Mouse (Mus musculus) liver, embryonic 16.5 days (tissue): Measurements from ENCODE around the gene Arhgef17. TPM values are rescaled to one million over a fixed set of nuclear protein-coding genes. Genes with fewer than 3 reads are reported as not detected.

ENCODE experiments used
- ATAC-seq: fragments of 200-750 bp; cut with Nextera tagmentation; 2 replicates; pipeline ENCODE4 v1.8.0; 2017; ENCODE audit warnings: low read depth, mild to moderate bottlenecking, moderate number of reproducible peaks, moderate library complexity
- H3K27ac ChIP-seq: fragments of 300-500 bp; sonication (generic); 2 replicates; pipeline ENCODE4 v1.5.1; 2014; ENCODE audit warnings: mild to moderate bottlenecking, low read length
- H3K27me3 ChIP-seq: fragments of 300-500 bp; sonication (generic); 2 replicates; pipeline ENCODE4 v1.6.1; 2014; ENCODE audit warnings: low read depth, low read length, mixed read lengths; ENCODE audit not compliant: control insufficient read depth, insufficient read depth
- H3K36me3 ChIP-seq: fragments of 300-500 bp; sonication (generic); 2 replicates; pipeline ENCODE4 v1.6.1; 2014; ENCODE audit warnings: mild to moderate bottlenecking; ENCODE audit not compliant: control insufficient read depth, insufficient read depth
- H3K4me1 ChIP-seq: fragments of 300-500 bp; sonication (generic); 2 replicates; pipeline ENCODE4 v1.6.1; 2014; ENCODE audit warnings: low read depth, low read length, mixed read lengths; ENCODE audit not compliant: control insufficient read depth
- H3K4me2 ChIP-seq: fragments of 300-500 bp; sonication (generic); 2 replicates; pipeline ENCODE4 v1.6.1; 2014; ENCODE audit warnings: low read depth, low read length, mixed read lengths
- H3K4me3 ChIP-seq: fragments of 300-500 bp; sonication (generic); 2 replicates; pipeline ENCODE4 v1.5.1; 2014; ENCODE audit warnings: low read depth, mild to moderate bottlenecking, low read length
- H3K9ac ChIP-seq: fragments of 300-500 bp; sonication (generic); 2 replicates; pipeline ENCODE4 v1.6.1; 2014; ENCODE audit warnings: low read depth, low read length
- H3K9me3 ChIP-seq: fragments of 300-500 bp; sonication (generic); replicated peaks from 2 replicates; pipeline ENCODE4 v1.6.1; 2016; ENCODE audit warnings: low read length; ENCODE audit not compliant: control insufficient read depth
- WGBS: fragments of 180-500 bp; shearing (Covaris S2); extraction: QIAGEN DNeasy Blood & Tissue Kit; methylation state at CpG from one replicate; pipeline ENCODE4 v1.1.7; 2014; ENCODE audit not compliant: insufficient replicate concordance; 5-methylcytosine and 5-hydroxymethylcytosine counted together
- polyA plus RNA-seq: library from polyadenylated mRNA; unstranded; fragments of >200 nt; fragmentation: Nextera tagmentation; extraction: Ambion mirVana; gene quantifications from 2 replicates; pipeline ENCODE4 v1.2.1, GENCODE M21; 2015

Gene Arhgef17
- polyA plus RNA-seq, 1 experiment from 2014 or later = 0.87 TPM

DNA sequence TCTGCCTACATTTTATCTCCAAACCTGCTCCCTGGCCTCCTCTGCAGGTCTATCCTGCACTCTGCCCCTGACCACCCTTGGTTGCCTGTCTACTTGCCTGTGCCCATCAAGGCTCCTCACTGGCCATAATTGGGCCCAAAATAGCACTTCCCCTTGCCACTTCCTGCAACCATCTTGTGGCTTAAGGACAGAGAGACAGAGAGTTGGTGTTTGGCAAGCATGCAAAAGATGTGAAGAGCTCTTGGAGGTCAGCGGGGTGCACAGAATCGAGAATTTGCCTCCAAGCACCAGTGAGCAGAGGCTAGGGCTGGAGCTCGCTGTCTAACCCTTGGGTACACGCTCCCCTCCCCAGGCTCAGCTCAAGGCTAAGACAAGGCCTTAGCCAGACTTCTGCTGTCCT is 63.4 kb downstream of the Arhgef17 start:
- no peaks in the 10 kb centered on the region for H3K9me3 ChIP-seq
- H3K4me2 ChIP-seq = no peak overlapping the region
- H3K4me1 ChIP-seq = peaks cover 12% of the 10 kb centered on the region
- no peak for ATAC-seq
- H3K27ac ChIP-seq = peak overlapping the region; percentile 43
- no peak overlapping the region for H3K9ac ChIP-seq
- H3K27me3 ChIP-seq = no peaks in the 10 kb centered on the region
- WGBS = 47% methylated on average over 4 of the region's 4 CpGs
- H3K36me3 ChIP-seq = no peaks in the 10 kb centered on the region
- no peak overlapping the region for H3K4me3 ChIP-seq

DNA sequence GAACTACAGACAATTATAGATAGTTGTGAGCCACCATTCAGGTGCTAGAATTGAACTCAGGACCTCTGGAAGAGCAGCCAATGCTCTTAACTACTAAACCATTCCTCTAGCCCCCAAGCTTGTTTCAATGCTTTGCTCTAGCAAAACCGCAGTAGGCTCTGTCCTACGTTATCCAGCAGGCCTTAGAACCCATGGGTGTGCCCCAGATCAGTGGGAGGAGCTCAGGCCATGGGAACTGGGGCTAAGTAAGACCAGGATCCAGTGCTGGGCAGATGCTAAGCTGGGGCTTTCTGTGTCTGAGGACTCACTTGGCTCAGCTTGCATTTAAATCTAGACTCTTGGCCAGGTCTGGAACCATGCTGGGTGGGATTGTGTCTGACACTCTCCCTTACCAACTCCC is 64.3 kb downstream of the Arhgef17 start:
- Histone ChIP-seq H3K9me3 (no peaks in the 10 kb centered on the region), H3K27me3 (no peaks in the 10 kb centered on the region), H3K27ac (no peak overlapping the region), H3K4me3 (no peak overlapping the region), H3K9ac (no peak overlapping the region), H3K4me2 (no peak overlapping the region), H3K4me1 (peaks cover 12% of the 10 kb centered on the region), H3K36me3 (no peaks in the 10 kb centered on the region)
- ATAC-seq = no peak
- WGBS = 30% methylated on average over 2 of the region's 2 CpGs

DNA sequence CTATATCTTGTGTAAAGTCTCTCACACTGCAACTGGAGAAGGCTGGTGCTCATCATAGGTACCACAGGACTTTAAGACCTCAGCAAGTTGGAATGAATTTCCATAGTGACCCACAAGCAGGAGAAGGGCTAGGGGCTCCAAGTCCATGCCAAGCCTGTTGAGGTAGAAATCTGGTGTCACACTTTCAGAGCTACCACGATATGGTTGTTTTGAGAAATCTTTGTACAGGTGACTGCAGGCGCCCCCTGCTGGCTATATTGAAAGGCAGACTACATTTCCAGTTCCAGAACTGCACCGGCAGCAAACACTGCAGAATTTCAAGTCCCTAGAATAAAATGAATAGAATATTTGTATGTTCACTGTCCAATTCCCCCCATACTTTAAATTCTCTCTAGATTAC is 65.2 kb downstream of the Arhgef17 start:
- Histone ChIP-seq H3K9me3 (no peaks in the 10 kb centered on the region), H3K4me1 (peaks cover 17% of the 10 kb centered on the region), H3K27me3 (no peaks in the 10 kb centered on the region), H3K4me3 (no peak overlapping the region), H3K4me2 (no peak overlapping the region), H3K9ac (no peak overlapping the region), H3K36me3 (no peaks in the 10 kb centered on the region), H3K27ac (no peak overlapping the region)
- 7% methylated on average over 3 of the region's 3 CpGs for WGBS
- no peak for ATAC-seq

DNA sequence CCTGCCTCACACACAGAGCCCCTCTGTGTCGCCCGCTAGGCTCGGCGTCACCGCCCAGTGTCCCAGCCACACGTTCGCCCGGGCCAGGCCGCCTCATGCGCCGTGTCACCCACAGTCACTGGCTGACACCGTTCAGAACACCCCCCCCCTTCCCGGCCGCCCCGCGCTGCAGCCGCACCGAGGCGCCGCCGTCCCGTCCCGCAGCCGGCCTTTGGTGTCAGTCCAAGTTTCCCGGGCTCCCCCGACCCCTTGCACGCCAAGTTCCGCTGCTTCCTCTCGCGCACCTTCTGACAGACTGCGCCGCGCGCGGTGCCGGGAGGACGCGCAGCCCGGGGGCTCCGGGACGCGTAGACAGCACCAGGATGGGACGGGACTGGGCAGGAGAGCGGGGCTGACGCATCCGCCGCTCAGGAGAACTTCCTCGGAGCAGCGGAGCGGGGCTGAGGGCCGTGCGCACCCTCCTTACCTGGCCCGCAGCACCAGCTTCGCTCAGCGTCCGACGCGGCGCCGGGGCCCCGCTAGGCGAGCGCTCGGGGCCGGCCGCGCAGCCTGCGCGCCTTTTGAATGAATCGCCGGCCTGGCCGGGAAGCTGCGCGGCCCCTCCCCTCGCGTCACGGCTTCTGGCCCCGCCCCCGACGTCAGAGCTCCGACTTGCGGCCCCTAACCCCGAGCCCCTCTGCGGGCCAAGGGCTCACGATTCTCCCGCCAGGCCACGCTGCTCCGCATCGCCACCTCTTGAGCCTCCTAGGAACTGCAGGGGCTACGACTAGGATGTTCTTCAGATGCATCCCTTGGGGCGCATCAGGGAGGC is 68.9 kb downstream of the Arhgef17 start, which contains the start of gene Relt:
Relt (minus strand) TSS at position 619 of the 811 bp plus-strand sequence.
- Histone ChIP-seq H3K27me3 (no peaks in the 10 kb centered on the region), H3K4me2 (peak within 1 kb of the TSS; percentile 86), H3K27ac (peak within 1 kb of the TSS; percentile 89), H3K4me3 (peak within 1 kb of the TSS; percentile 98), H3K9ac (peak within 1 kb of the TSS; percentile 99), H3K9me3 (no peaks in the 10 kb centered on the region), H3K4me1 (peaks cover 48% of the 10 kb centered on the region), H3K36me3 (peaks cover 5% of the 10 kb centered on the region)
- ATAC-seq = peak; percentile 88
- WGBS = under 1% methylated on average over 90 of the region's 91 CpGs

DNA sequence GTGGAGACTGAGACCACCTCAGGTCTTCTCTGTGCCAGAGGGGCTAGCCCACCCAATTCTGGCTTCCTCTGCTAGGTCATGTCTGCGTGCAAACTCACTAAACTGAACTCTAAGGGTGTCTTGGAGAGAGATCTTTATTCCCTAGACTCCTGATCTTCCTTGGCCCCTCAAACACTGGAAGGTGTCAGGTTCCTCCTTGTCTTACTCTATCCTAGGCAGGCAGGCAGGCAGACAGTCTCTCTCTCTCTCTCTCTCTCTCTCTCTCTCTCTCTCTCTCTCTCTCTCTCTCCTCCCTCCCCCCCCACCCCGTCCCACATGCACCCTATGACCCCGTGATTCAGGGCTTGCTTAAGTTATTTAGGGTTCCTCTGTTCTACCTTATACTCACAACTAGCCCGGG is 69.6 kb downstream of the Arhgef17 start:
- peak overlapping the region; percentile 86 for H3K4me2 ChIP-seq
- H3K36me3 ChIP-seq = peaks cover 5% of the 10 kb centered on the region
- H3K9me3 ChIP-seq = no peaks in the 10 kb centered on the region
- no peaks in the 10 kb centered on the region for H3K27me3 ChIP-seq
- H3K9ac ChIP-seq = peak overlapping the region; percentile 99
- peak; percentile 3 for ATAC-seq
- 4% methylated on average over 4 of the region's 4 CpGs for WGBS
- H3K4me3 ChIP-seq = peak overlapping the region; percentile 98
- H3K27ac ChIP-seq = peak overlapping the region; percentile 89
- H3K4me1 ChIP-seq = peaks cover 43% of the 10 kb centered on the region

DNA sequence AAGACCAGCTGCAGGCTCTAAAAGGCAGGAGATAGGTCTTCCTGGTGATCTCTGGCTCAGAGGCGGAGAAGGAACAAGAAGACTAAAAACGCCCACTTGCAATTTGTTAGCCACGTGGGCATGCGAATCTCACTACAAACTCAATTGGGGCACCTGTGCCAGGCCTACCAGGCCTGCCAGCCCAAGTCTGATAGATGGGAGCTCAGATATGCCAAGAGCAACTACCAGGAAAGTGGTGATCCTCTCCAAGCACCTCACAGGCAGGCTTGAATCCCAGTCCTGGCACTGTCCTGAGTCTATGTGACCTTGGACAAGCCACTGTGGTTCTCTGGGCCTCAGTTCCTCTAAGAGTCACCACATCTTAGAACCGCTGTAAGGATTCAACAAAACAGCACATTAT is 70.7 kb downstream of the Arhgef17 start:
- 60% methylated on average over 5 of the region's 5 CpGs for WGBS
- H3K9me3 ChIP-seq = no peaks in the 10 kb centered on the region
- H3K4me2 ChIP-seq = peak overlapping the region; percentile 86
- peaks cover 5% of the 10 kb centered on the region for H3K36me3 ChIP-seq
- H3K4me3 ChIP-seq = peak overlapping the region; percentile 98
- ATAC-seq = no peak
- H3K27ac ChIP-seq = peak overlapping the region; percentile 89; the same call in 1 of the 2 replicates
- H3K4me1 ChIP-seq = peaks cover 53% of the 10 kb centered on the region
- no peaks in the 10 kb centered on the region for H3K27me3 ChIP-seq
- H3K9ac ChIP-seq = peak overlapping the region; percentile 99

DNA sequence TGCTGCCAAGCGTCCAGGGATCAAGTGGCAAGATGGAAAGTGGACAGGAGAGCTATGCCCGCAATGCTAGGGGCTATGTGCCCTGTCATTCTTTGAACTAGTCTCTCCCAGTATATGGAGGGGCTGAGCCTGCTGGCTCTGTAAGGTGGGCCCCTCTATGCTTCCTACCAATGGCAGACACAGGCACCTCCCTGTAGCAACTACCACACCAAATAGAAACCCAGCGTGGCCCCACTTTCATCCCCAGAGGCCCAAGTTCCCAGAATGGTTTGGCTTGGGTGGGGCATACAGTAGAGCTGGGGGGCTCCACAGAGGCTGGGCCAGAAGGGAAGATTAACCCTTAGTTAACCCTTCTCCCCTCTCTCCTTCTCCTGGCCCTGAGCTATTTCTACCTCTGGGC is 71.5 kb downstream of the Arhgef17 start:
- Histone ChIP-seq H3K4me3 (peak overlapping the region; percentile 98), H3K9me3 (no peaks in the 10 kb centered on the region), H3K4me2 (peak overlapping the region; percentile 86), H3K27ac (peak overlapping the region; percentile 61), H3K36me3 (peaks cover 5% of the 10 kb centered on the region), H3K27me3 (no peaks in the 10 kb centered on the region), H3K4me1 (peaks cover 60% of the 10 kb centered on the region), H3K9ac (peak overlapping the region; percentile 99)
- no peak; the same call in 1 of the 2 replicates for ATAC-seq
- 31% methylated on average over 3 of the region's 3 CpGs for WGBS

DNA sequence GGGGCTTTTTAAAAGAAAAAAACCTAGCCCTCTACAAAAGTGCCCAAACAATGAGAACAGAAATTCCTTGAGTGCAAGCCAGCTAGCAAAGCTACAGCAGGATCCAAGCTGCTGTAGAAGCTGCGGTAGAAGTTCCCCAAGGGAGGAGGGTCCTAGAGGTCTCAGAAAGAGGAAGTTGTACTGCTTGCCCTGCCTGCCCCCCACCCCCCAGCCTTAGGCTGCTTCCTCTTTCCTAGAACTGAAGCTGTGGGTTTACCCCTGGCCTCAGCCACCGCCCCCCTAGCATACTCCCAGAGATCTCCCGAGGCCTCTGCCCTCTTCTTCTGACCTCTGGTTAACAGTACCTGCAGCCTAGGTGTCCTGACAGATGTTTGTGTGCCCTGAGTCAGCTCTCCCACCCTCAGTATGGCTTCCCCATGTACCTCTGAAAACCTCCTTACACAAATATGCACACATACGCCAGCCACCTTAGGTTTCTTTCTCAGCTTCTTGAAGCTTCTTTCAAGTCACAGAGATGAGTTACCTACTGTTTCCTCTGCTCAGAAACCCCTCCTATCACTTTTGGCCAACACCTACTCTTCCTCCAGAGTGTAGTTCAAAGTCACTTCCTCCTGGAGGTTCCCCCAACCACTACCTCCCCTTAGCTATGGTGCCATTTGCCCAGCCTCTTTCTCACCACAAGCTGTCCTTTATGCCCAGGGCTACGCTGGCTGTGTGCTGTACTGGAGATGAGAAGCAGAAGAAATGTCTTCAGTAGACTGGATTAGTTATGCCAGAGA is 75.9 kb downstream of the Arhgef17 start:
- Histone ChIP-seq H3K27me3 (no peaks in the 10 kb centered on the region), H3K9me3 (no peaks in the 10 kb centered on the region), H3K4me1 (peaks cover 69% of the 10 kb centered on the region), H3K27ac (peak overlapping the region; percentile 82), H3K9ac (peak overlapping the region; percentile 9; the same call in 1 of the 2 replicates), H3K4me3 (peak overlapping the region; percentile 22), H3K36me3 (peaks cover 12% of the 10 kb centered on the region), H3K4me2 (peak overlapping the region; percentile 19)
- peak; percentile 46 for ATAC-seq
- WGBS = 20% methylated on average over 5 of the region's 5 CpGs
